Mouse (Mus musculus): ENCODE data around the gene Dtnb.

DNA sequence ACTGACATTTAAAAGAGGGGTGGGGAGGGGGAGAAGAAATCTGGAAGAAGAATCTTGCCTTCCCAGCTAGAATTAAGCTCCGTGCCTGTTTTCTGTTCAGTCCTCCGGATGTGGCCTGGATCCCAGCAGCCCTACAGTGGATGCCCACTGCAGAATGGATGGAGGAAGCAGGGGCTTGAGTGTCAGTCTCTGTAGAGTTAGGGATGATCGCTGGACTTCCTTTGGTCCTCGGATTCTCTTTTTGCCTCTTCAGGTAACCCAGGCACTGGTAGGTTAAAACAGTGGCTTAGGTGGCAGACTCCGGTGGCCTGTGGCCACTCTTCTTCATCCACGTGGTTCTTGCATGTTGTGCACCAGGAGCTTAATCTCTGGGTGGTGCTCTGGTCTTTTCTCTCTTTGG lies 1.2 kb downstream of the Dtnb start:
- TF ChIP-seq CTCF (IDR thresholded peaks at IDR 0.05) (no peak), EP300 (IDR thresholded peaks at IDR 0.05) (no peak)

Measured in lung, postnatal 0 days (tissue).